Mouse (Mus musculus): ENCODE results near the gene Vmn1r224. TPM values are rescaled to one million over a fixed set of nuclear protein-coding genes. Genes with fewer than 3 reads are reported as not detected.

Vmn1r224 gene
- not detected in 2 replicates for polyA plus RNA-seq (2012; rRNA removed)

DNA sequence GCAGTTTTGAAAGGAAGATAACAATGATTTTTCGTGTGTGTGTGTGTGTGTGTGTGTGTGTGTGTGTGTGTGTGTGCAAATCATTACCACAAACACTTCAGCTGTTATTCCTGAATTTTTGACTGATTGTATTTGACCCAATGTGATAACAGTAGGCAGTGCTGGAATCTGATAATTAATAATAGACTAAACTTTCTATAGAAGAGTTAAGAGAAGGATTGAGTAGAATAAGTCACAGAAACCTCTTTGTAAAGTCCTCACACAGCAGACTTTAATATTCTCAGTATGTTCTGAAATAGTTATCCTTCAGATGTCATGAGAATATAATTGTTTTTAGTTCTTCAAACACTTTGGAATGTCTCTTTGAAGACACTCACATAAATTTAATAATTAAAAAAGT is at the start of gene Vmn1r224:
TSS of gene Vmn1r224 (plus strand) at position 301 of the 400 bp plus-strand sequence.
- no peaks in the 10 kb centered on the region for H3K36me3 ChIP-seq (ENCODE audit: control insufficient read depth, insufficient read depth, low read length)
- H3K27me3 ChIP-seq (replicated peaks; ENCODE audit: control insufficient read depth, insufficient read depth, low read length) = no peaks in the 10 kb centered on the region
- WGBS = 27% methylated on average over 1 of the region's 1 CpGs
- no peak for DNase-seq
- TF ChIP-seq CTCF (conservative IDR thresholded peaks at IDR 0.05; ENCODE audit: insufficient read depth, insufficient read length, low read depth, low read length) = no peak
- no peak for TF ChIP-seq POLR2A (IDR thresholded peaks at IDR 0.05; ENCODE audit: low read depth, low read length)
- no peaks in the 10 kb centered on the region for H3K4me1 ChIP-seq (ENCODE audit: control insufficient read depth, insufficient read depth, low read length)
- no peak within 1 kb of the TSS for H3K4me3 ChIP-seq (ENCODE audit: insufficient read depth, low read depth, low read length)
- H3K27ac ChIP-seq (ENCODE audit: insufficient read depth, low read depth, low read length) = no peak within 1 kb of the TSS

DNA sequence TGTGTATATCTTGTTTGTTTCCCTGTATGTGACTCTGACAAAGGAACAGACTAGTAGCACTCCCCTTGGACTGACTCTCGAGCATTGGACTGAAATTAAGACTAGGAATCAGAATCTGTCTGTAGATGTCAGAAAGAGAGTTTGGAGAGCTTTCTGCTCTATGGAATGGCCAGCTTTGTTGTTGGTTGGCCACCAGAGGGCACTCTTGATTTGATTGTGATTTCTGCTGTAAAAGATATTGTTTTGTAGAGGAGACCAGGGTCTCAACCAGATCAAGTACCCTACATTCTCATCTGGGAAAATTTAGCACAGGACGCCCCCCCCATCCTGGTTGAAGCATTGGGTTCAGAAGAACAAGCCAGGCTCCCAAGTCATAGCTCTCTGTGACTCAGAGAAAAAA is 14.8 kb upstream of the Vmn1r224 start:
- no peaks in the 10 kb centered on the region for H3K4me1 ChIP-seq (ENCODE audit: control insufficient read depth, insufficient read depth, low read length)

DNA sequence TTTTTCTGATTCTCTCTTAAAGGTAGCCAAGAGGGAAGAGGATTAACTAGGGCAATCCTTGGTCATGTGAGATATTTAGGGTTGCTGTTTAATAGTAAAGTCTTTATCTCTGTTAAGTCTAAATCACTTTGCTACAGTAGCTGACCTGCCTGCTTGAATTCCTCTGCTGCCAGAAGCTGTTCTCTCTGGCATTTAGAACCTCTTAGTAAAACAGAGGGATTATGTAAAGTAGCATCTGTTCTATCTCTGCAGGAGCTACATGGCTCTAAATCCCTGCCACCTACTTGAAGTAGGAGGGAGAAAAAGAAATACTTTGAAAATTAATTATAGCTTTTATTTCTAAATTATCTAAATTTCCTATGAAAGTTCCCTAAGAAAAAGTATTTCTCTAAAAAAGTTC is 25.3 kb downstream of the Vmn1r224 start:
- H3K27ac ChIP-seq (ENCODE audit: insufficient read depth, low read depth, low read length) = no peak overlapping the region
- TF ChIP-seq CTCF (conservative IDR thresholded peaks at IDR 0.05; ENCODE audit: insufficient read depth, insufficient read length, low read depth, low read length) = no peak
- DNase-seq = no peak
- no peak overlapping the region for H3K4me3 ChIP-seq (ENCODE audit: insufficient read depth, low read depth, low read length)
- H3K4me1 ChIP-seq (ENCODE audit: control insufficient read depth, insufficient read depth, low read length) = no peaks in the 10 kb centered on the region
- H3K27me3 ChIP-seq (replicated peaks; ENCODE audit: control insufficient read depth, insufficient read depth, low read length) = no peaks in the 10 kb centered on the region
- no peaks in the 10 kb centered on the region for H3K36me3 ChIP-seq (ENCODE audit: control insufficient read depth, insufficient read depth, low read length)

More for the DNA sequence above, 14.8 kb upstream of the Vmn1r224 start:
- Histone ChIP-seq H3K36me3 (ENCODE audit: control insufficient read depth, insufficient read depth, low read length) (no peaks in the 10 kb centered on the region), H3K4me3 (ENCODE audit: insufficient read depth, low read depth, low read length) (no peak overlapping the region), H3K27ac (ENCODE audit: insufficient read depth, low read depth, low read length) (no peak overlapping the region), H3K27me3 (replicated peaks; ENCODE audit: control insufficient read depth, insufficient read depth, low read length) (no peaks in the 10 kb centered on the region)
- DNase-seq = no peak
- 38% methylated on average over 2 of the region's 2 CpGs for WGBS
- no peak for TF ChIP-seq POLR2A (IDR thresholded peaks at IDR 0.05; ENCODE audit: low read depth, low read length)
- TF ChIP-seq CTCF (conservative IDR thresholded peaks at IDR 0.05; ENCODE audit: insufficient read depth, insufficient read length, low read depth, low read length) = no peak

DNA sequence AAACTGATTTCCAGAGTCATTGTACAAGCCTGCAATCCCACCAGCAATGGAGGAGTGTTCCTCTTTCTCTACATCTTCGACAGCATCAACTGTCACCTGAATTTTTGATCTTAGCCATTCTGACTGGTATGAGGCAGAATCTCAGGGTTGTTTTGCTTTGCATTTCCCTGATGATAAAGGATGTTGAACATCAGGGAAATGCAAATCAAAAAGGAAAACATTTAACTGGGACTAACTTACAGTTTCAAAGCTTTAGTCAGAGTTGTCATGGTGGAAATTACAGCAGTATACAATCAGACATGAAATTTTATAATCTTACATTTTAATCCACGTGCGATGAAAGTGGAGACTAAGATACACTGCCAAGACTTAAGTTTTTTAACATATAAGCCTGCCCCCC is 59.4 kb downstream of the Vmn1r224 start:
- no peak for TF ChIP-seq CTCF (conservative IDR thresholded peaks at IDR 0.05; ENCODE audit: insufficient read depth, insufficient read length, low read depth, low read length)
- no peak for TF ChIP-seq POLR2A (IDR thresholded peaks at IDR 0.05; ENCODE audit: low read depth, low read length)
- H3K4me3 ChIP-seq (ENCODE audit: insufficient read depth, low read depth, low read length) = no peak overlapping the region
- no peaks in the 10 kb centered on the region for H3K36me3 ChIP-seq (ENCODE audit: control insufficient read depth, insufficient read depth, low read length)
- DNase-seq = no peak
- H3K27ac ChIP-seq (ENCODE audit: insufficient read depth, low read depth, low read length) = no peak overlapping the region
- no peaks in the 10 kb centered on the region for H3K4me1 ChIP-seq (ENCODE audit: control insufficient read depth, insufficient read depth, low read length)
- H3K27me3 ChIP-seq (replicated peaks; ENCODE audit: control insufficient read depth, insufficient read depth, low read length) = no peaks in the 10 kb centered on the region
- WGBS = 69% methylated on average over 3 of the region's 3 CpGs

Other genes with a start within 250 kb of the Vmn1r224 start
- gene Fpr-rs6, start 231.0 kb upstream of the Vmn1r224 start, polyA plus RNA-seq (2012; rRNA removed) = not detected in 2 replicates
- gene Vmn2r105, start 179.1 kb upstream of the Vmn1r224 start, polyA plus RNA-seq (2012; rRNA removed) = not detected in 2 replicates
- gene Vmn2r106, start 128.6 kb upstream of the Vmn1r224 start, polyA plus RNA-seq (2012; rRNA removed) = not detected in 2 replicates
- gene Vmn2r107, start 68.9 kb upstream of the Vmn1r224 start, polyA plus RNA-seq (2012; rRNA removed) = not detected in 2 replicates
- not detected in 2 replicates for gene Vmn2r108, start 67.2 kb downstream of the Vmn1r224 start, polyA plus RNA-seq (2012; rRNA removed)
- not detected in 2 replicates for gene Vmn1r225, start 84.0 kb downstream of the Vmn1r224 start, polyA plus RNA-seq (2012; rRNA removed)
- gene Vmn2r109, start 150.6 kb downstream of the Vmn1r224 start, polyA plus RNA-seq (2012; rRNA removed) = not detected in 2 replicates
- not detected in 2 replicates for gene Vmn2r110, start 182.3 kb downstream of the Vmn1r224 start, polyA plus RNA-seq (2012; rRNA removed)
- gene Fpr-rs3, start 210.7 kb downstream of the Vmn1r224 start, polyA plus RNA-seq (2012; rRNA removed) = not detected in 2 replicates